Mouse (Mus musculus) liver, adult 2 months (tissue): ENCODE measurements around the gene Ptgir.
A peak's percentile ranks its signal among the peaks of the same experiment; 100 is the strongest.

Experiments
- CTCF ChIP-seq: fragments of 200-500 bp; IDR thresholded peaks from 2 replicates; pipeline ENCODE4 v1.5.1; 2011; ENCODE audit warnings: low read depth, low read length, control low read depth
- POLR2A ChIP-seq: fragments of 200-500 bp; IDR thresholded peaks from 2 replicates; pipeline ENCODE4 v1.6.1; 2011; ENCODE audit warnings: low read length, control low read depth; ENCODE audit not compliant: insufficient read depth; ENCODE audit errors: extremely low read depth

DNA sequence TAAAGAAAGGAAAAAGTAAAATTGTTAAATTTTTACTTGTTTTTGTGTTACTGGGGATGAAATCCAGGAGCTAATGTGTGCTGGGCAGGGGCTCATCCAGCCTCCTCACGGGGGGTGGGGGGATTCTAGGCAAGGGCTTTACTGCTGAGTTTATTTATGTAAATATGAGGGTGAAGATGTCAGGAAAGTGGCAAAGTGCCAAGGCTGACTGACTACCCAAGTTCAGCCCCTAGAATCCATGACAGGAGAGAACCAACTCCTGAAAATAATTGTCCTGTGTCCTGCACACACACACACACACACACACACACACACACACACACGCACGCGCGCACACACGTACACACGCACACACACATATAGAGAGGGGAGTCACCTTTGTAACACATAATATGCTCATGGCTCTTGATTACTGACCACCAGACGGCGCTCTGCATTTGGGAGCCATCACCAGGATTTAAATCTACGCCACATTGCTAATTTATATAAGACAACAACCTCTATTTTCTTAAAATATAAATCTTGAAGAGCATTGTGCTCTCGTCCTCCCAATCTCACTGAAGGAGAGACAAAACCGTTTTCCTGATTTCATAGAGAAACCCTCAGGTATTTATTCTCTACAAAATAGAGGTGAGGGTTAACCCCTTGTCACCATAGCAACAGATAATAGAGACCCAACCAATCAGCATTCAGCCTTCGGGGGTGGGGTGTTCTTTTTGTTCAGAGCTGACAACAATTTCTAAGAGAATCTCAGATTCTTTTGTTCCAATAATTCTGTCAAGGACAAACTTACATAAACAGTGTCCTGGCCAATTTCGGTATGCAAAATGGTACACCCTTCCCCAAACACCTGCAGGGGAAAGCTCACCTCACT lies 26.7 kb downstream of the Ptgir start:
- peak; percentile 44; the same call in 1 of the 2 replicates for TF ChIP-seq CTCF
- no peak for TF ChIP-seq POLR2A
